Mouse (Mus musculus): ENCODE results near the gene Sec11a. TPM values are rescaled to one million over a fixed set of nuclear protein-coding genes. Genes with fewer than 3 reads are reported as not detected.

Gene Sec11a
- total RNA-seq, 1 experiment from 2014 or later = 333 TPM

DNA sequence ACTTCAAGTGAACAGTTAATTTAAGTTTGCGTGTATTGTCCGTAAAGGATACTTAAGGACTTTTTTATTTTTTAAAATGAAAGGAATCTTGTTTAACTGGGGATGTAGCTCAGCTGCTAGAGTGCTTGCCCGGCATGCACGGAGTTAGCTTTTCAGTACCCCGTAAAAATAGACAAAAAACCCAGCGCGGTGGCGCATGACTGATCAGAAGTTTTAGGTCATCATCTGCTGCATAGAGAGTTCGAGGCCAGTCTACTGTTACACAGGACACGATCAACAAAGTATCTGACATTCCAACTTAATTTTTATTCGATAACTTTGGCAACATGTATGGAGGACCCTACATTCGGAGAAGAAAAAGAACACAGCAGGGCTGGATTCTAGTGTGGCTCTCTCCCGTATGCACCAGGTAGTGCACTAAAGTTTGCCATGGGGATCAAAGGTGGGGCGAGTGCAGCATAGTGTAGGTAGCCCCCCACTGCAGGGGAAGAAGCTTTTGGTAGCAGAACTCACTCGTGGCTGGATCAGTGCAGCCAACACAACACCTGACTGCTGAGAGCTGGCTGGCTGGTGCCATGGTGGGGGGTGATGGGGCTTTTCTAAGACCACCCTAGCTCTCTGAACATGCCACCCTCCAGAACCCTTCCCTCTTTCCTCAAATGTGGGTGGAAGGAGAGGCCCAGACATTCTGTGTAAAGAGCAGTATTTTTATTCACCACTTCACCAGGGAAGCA, 45.9 kb downstream of the Sec11a start:
- no peak for ATAC-seq (replicated peaks; ENCODE audit: low read depth, poor library complexity, severe bottlenecking)

DNA sequence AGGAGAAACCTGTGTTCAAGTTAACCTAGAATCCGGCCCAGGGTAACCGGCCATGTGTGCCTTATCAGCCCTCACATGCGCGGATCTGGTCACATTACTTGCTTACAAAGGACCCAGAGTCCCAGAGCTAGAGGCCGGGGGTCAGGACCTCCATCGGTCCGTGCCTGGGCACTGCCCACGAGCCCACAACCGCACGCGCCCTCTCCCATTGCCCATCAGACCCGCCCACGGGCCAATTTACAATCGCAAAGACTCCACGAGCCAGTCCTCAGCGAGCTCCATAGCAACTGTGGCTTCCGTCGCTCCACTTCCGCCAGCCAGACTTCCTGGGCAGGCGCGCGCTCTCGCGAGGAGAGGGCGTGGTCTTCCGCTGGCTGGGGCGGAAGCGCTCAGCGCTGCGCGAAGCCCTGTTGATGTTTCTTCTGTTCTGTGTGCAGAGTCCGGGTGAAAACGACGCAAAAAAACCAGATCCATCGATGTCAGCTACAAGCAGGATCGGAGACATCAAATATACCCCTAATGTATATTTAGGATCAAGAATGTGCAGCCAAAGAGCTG, 46.6 kb downstream of the Sec11a start, which contains the start of gene Wdr73:
Gene Wdr73 (minus strand): TSS at position 326 of the 558 bp plus-strand sequence.
- ATAC-seq (replicated peaks; ENCODE audit: low read depth, poor library complexity, severe bottlenecking) = peak; percentile 96

DNA sequence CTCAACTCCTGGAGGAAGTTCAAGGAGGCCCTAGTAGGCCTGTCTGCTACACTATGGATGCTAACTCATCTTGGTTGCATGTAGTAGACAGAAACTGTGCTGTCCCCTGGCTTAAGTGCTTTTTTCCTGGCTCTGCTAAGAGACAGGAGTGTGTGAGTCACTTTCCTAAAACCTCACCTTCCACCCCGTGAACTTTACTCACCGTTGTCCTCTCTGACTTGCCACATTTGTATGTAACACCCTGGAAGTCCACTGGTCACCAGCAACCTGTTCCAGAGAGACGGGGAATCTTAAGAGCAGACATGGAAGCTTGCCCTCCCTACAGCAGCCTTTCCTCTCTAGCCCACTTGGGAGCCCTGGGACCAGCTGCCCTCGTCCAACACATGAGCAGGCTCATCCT, 49.9 kb downstream of the Sec11a start:
- no peak for ATAC-seq (replicated peaks; ENCODE audit: low read depth, poor library complexity, severe bottlenecking)

DNA sequence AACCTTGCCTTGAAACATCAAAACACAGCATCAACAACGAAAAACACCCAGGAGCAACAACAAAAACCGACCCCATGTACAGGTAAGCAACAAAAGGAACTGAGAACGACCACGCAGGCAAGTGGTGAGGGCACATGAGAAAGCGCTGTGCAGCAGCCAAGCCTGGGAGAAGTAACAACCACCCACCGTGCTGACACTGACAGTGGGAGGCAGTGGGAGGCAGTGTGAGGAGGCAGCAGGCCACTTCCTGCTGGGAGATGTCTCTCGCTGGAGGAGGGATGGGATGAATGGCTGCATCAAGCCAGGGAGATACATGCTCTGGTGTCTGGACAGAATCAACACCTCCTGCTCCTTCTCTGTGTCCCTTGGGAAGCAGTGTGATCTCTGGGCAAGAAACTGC, 50.4 kb downstream of the Sec11a start:
- no peak for ATAC-seq (replicated peaks; ENCODE audit: low read depth, poor library complexity, severe bottlenecking)

DNA sequence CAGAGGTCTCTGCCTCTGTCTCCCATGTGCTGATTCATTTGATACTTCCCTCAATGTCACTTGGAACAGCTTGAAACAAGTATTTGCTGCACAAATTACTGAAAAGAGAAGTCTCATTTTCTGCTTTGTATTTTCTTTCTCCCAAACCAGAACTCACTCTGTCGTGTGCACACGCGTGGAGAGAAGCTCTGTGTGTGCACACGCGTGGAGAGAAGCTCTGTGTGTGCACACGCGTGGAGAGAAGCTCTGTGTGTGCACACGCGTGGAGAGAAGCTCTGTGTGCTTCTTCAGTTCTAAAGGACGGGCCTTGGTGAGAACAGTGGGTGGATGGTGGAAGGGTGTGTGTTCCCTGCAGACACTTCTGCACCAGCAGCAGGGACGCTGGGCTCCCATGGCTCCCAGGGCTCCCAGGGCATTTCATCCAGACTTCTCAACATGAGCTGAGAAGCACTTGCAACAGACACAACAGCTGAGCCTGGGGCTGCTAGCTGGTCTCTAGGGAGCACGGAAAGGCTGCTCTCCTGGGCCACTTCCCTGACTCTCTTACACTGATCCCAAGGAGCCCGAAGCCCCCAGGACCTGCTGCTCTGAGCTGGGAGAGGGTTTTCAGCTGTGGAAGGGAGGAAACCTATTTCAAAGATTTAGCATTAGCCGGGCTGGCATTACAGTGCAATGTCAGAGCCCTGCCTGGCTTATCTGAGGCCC, 52.6 kb downstream of the Sec11a start:
- no peak for ATAC-seq (replicated peaks; ENCODE audit: low read depth, poor library complexity, severe bottlenecking)

DNA sequence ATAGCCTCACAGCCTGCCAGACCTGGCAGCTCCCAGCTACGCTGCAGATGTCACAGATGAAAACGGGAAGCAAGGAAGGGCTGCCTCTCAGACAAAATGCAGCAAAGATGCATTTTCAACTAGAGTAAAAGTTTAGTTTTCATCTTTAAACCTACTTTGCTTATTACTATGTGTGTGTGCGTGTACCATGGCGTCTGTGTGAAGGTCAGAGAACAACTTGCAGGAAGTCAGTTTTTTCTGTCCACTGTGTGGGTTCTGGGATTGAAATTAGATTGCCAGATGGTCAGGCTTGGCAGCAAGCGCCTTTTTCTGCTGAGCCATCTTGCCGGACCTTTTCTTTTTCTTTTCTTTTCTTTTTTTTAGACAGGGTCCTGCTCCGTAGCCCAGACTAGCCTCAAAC, 53.4 kb downstream of the Sec11a start:
- no peak for ATAC-seq (replicated peaks; ENCODE audit: low read depth, poor library complexity, severe bottlenecking)

DNA sequence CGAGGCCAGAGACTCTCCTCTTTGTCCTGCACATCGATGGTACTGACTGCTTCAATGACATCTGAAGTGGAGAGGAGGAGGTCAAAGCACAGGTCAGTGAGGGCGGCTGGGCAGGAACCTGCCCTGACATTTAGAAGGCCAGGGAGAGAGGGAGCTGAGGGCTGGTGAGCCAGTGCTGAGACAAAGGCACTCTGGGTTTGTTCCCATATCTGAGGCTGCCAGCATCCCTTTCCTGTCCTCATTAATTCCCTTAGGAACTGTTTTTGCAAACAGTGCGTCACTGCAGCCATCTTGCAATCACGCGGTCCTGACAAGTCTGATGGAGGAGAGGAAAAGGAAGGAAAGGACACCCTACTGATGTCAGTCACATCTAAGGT, 53.8 kb downstream of the Sec11a start:
- ATAC-seq (replicated peaks; ENCODE audit: low read depth, poor library complexity, severe bottlenecking) = no peak

DNA sequence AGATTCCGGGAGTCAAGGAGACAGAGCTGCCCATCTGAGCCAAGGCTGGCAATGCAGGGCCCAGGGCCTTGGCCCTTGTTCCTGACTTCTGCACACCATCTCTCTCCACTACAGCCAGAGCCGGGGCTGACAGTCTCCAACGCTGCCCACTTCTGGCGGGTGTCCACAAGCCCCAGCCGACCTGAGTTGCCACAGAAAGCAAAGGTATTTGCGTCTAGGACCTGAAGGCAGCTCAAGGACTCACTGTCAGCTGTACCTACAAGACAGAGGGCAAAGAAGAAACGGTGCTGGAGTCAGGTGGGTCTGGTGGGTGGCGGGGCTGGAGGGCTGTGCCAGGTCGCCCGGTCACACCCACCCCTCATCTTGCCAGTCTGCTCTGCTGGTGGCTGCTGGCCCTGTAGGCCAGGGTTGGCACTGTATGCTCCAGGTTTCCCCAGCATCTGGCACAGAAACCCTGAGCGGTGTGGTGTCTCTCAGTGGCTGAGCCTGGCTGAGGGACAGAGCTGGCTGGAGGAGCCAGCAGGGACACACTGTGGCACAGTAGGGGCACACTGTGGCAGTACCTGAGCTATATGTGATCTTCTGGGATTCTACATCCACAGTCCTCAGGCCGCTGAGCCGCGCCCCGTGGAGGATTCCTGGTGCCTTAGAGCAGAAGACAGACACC, 54.4 kb downstream of the Sec11a start:
- no peak for ATAC-seq (replicated peaks; ENCODE audit: low read depth, poor library complexity, severe bottlenecking)

DNA sequence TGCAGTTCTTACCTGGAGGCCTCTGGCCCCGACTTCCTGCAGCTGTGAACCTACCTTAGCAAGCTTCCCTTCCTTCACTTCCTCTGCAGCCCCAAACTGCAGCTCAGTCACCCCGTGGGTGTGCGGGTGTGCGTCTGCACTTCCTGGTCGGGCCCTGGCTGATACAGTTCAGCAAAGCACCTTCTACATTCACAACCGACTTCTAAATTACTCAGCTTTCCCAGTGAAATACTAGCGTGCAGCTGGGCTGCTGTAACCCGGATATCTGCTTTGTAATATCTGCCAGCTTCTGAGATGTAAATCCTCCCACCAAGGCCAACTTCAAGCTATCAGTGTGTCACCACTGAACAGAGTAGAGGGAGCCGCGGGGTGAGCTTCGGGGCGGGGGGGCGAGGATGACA, 57.7 kb downstream of the Sec11a start:
- ATAC-seq (replicated peaks; ENCODE audit: low read depth, poor library complexity, severe bottlenecking) = peak; percentile 46

DNA sequence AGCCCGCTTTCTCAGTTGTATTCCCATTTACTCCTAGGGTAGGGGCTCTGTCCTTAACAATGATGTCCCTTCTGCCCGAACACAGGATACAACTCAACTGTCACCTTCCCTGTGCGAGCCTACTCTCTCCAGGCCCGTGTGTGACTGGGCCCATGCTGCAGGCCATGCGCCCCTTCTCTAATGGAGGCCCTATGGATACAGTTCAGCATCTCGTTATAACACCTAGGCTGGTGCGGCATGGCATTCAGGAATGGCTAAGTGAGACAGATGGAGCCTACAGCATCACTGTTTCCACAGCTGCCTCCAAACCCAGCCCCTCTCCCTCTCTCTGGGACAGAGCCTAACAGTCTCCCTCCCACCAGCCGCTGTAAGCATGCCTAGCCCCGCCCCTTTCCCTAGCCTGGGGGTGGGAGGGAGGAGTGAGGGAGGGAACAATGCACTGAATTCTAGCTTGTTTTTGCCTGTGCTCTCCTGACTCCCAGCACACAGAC, 58.5 kb downstream of the Sec11a start:
- peak; percentile 64 for ATAC-seq (replicated peaks; ENCODE audit: low read depth, poor library complexity, severe bottlenecking)

DNA sequence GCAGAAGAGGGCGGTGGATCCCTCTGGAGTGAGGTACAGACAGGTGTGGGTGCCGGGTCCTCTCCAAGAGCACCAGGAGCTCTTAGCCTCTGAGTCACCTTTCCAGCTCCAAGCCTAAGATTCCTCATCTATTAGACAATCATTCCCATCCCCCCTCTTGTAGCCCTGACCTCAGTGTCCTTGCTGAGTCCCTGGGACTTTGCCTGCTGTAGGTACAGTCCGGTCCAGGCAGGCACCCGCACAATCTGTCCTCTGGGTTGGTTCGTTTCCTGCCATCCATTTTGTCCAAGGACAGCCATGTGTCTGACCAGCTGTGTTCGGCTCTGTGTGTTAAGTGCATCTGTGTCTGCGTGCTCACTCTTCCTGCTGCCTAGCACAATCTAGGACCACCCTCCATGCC, 59.0 kb downstream of the Sec11a start:
- ATAC-seq (replicated peaks; ENCODE audit: low read depth, poor library complexity, severe bottlenecking) = no peak

DNA sequence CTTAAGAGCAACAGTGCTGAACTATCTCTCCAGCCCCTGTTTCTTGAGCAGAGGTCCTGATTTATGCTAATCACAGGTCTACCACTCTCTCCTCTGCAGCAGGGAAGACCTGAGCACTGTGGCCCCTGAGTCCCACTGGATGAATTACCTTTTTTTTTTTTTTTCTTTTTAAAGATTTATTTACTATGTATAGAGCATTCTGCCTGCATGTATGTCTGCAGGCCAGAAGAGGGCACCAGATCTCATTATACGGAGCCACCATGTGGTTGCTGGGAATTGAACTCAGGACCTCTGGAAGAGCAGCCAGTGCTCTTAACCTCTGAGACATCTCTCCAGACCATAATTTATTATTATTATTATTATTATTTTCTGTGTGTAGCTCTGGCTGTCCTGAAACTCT, 61.9 kb downstream of the Sec11a start:
- ATAC-seq (replicated peaks; ENCODE audit: low read depth, poor library complexity, severe bottlenecking) = no peak

DNA sequence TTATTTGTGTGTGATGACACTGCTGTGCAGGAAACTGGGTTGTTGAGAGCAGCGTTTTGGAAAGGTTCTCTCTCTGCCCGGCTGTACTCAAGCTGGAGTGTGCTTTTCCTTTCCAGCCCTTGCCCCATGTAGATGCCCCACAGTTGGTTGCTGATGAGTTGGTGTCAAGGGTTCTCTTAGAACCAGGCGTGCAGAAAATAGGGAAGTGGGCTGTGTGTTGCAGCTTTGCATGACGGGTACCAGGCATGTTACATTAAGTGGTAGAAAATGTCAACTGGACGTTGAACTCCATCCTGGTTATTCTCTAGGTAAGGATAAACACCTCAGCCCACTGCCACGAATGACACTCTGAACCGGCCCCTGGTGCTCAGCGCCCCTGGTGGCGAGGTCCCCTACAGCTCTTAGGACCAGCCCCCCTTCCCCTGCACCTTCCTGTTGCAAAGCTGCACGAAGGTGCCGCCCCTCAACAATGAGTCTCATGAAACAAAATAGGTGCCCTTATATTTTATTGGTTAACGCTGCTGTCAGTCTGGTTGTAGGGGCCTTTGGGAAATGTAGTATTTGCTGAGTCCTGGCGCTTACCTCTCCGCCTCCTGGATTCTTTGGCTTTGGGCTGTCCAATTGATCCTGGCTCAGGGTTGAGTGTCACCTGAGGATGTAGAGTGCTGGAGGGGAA, 64.6 kb downstream of the Sec11a start:
- peak; percentile 97 for ATAC-seq (replicated peaks; ENCODE audit: low read depth, poor library complexity, severe bottlenecking)

DNA sequence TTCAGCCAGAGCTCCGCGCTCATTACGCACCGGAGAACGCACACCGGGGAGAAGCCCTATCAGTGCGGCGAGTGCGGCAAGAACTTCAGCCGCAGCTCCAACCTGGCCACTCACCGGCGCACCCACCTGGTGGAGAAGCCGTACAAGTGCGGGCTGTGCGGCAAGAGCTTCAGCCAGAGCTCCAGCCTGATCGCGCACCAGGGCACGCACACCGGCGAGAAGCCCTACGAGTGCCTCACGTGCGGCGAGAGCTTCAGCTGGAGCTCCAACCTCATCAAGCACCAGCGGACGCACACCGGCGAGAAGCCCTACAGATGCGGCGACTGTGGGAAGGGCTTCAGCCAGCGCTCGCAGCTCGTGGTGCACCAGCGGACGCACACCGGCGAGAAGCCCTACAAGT, 71.9 kb downstream of the Sec11a start:
- no peak for ATAC-seq (replicated peaks; ENCODE audit: low read depth, poor library complexity, severe bottlenecking)

DNA sequence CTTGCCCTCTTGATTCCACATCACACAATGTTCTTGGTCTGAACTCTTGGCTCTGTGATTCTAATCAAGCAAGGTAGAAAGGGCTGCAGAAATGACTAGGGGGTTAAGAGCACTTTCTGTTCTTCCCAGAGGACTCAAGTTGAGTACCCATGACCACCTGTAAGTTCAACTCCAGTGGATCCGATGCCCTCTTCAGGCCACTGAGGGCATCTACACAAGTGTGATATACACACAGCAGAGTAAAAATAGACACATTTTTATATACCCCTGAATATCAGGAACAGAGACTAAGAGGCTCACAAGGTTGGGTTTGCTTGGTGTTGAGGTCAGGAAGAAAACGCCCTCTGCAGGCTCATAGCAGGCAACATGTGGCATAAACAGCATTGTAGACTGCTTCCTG, 73.9 kb downstream of the Sec11a start:
- no peak for ATAC-seq (replicated peaks; ENCODE audit: low read depth, poor library complexity, severe bottlenecking)

DNA sequence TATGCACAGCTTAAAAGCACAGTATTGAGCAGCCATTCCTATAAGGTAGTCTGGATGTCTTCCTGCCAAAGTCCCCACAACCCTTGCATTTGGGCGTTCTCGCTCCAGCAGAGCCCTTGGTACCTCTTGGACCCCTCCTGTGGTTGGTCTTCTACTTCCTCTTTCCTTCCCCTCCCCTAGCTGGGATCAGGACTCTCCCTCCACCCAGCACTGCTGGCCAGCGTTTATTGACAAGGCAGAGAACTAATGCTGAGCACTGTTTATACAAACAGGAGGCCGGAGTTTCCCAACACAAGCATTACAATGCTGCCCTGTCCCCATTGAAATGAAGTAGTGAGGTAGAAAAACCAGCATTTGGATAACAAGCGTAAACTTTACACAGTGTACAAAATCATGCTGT, 74.5 kb downstream of the Sec11a start:
- ATAC-seq (replicated peaks; ENCODE audit: low read depth, poor library complexity, severe bottlenecking) = peak; percentile 83

DNA sequence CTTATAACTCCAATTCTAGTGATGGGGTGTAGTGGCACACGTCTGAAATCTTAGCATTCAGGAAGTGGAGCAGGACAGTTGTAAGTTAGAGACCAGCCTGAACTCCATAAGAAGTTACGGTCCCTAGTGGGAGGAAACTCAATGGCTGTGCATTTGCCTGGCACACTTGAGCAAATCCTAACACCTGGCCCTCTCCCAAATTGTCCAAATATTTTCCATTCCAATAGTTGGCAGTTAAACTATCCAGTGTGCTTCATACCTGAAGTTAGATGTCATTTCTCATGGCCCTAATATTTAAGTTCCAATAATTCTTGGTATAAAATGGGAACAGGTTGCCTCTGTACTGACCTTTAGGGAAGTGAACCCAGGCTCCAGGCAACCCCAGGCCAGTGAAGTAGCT, 78.9 kb downstream of the Sec11a start:
- ATAC-seq (replicated peaks; ENCODE audit: low read depth, poor library complexity, severe bottlenecking) = no peak

DNA sequence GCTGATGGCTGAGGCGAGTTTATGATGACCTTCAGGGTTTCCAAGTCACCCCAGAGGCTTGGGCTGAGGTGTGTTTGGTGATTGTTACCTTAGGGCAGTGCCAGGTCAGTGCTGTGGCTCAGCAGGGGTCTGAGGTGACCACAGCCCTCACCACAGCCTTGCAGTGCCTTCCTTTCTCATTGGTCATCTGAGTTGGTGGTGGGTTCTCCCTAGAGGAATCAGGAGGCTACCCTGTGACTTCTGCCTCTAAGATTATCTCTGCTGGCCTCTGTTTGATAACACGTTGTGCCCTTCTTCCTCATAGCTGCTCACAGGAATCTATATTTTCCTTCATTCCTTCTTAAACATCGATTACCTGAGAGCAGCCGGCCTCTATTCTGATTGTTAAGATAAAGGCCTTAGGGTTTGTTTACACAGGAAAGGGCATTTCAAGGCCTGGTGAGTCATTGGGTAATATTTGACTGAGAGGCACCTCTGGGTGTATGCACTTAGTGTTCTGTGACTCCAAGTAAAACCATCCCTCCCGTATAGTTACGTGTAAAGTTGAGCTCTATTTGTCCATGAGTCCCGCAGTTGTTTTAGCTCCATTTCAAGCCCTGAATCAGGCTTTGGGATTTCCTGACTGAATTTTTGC, 80.9 kb downstream of the Sec11a start:
- ATAC-seq (replicated peaks; ENCODE audit: low read depth, poor library complexity, severe bottlenecking) = no peak

DNA sequence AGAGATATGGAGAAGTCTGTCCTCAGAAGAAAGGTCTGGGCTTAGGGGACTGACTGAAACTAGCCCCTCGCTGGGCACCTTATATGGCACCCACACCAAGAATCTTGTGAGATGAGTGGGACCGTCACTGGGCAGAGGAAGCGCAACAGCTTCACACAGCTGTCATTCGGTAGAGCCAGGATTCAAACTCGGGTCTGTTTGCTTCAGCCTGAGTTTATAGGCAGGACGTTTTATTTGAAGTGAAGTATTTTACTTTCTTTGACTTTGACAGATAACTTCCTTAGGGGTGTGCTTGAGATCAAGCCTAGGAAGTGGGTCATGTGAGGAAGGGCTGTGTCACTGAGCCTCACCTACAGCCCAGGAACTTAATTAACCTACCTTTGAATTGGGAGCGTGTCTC, 82.1 kb downstream of the Sec11a start:
- no peak for ATAC-seq (replicated peaks; ENCODE audit: low read depth, poor library complexity, severe bottlenecking)

DNA sequence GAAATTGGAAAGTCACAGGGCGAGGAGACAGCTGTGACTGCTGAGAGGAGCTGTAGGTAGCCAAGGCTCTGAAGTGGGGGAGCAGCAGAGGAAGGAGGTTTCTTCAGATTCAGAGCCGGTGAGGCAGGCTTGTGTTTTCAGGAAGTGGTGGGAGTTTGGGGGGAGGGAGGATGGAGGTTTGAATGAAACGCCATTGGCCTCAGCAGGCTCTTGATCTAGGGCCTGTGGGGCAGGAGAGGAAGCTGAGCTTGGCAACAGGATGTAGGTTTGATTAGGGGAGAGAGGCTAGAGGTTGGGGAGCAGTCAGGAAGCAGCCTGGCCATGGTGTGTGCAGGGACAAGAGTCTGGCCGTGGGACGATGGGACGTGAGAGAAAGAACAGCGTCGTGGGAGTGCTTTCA, 82.7 kb downstream of the Sec11a start:
- ATAC-seq (replicated peaks; ENCODE audit: low read depth, poor library complexity, severe bottlenecking) = peak; percentile 77

All from common myeloid progenitor, adult 5-6 weeks (primary cell).